Mouse (Mus musculus) layer of hippocampus, adult 11-12 months (tissue): ENCODE data around the gene C1qtnf9.
A peak's percentile ranks its signal among the peaks of the same experiment; 100 is the strongest.

ENCODE experiments used
- DNase-seq: peaks from one replicate; pipeline ENCODE4 v3.0.0; 2022; ENCODE audit warnings: low spot score

Gene C1qtnf9

GRCm38 (mm10) chr14:60767884-60768283 is at the start of gene C1qtnf9:
TSS of gene C1qtnf9 (plus strand) at chr14:60768134.
- no peak for DNase-seq

- no peak for DNase-seq
These were observed 46.6 kb upstream of the C1qtnf9 start for GRCm38 (mm10) chr14:60721304-60721703.

GRCm38 (mm10) chr14:60721938-60722337 is 46.0 kb upstream of the C1qtnf9 start:
- DNase-seq: no peak

- no peak for DNase-seq
These were observed 41.8 kb upstream of the C1qtnf9 start for GRCm38 (mm10) chr14:60726091-60726490.

GRCm38 (mm10) chr14:60727130-60727529 is 40.8 kb upstream of the C1qtnf9 start:
- no peak for DNase-seq

- no peak for DNase-seq
These were observed 35.9 kb upstream of the C1qtnf9 start for GRCm38 (mm10) chr14:60732081-60732480.

- no peak for DNase-seq
These were observed 35.1 kb upstream of the C1qtnf9 start for GRCm38 (mm10) chr14:60732787-60733186.

GRCm38 (mm10) chr14:60733706-60734105 is 34.2 kb upstream of the C1qtnf9 start:
- DNase-seq: no peak

- DNase-seq: no peak
These were observed 32.7 kb upstream of the C1qtnf9 start for GRCm38 (mm10) chr14:60735206-60735605.

- DNase-seq: no peak
These were observed 31.9 kb upstream of the C1qtnf9 start for GRCm38 (mm10) chr14:60735848-60736547.

- peak; percentile 59 for DNase-seq
These were observed 31.2 kb upstream of the C1qtnf9 start for GRCm38 (mm10) chr14:60736591-60737192.

- no peak for DNase-seq
These were observed 30.7 kb upstream of the C1qtnf9 start for GRCm38 (mm10) chr14:60737202-60737611.

- DNase-seq: no peak
These were observed 29.4 kb upstream of the C1qtnf9 start for GRCm38 (mm10) chr14:60738434-60738938.

- no peak for DNase-seq
These were observed 28.8 kb upstream of the C1qtnf9 start for GRCm38 (mm10) chr14:60739155-60739554.

- no peak for DNase-seq
These were observed 28.3 kb upstream of the C1qtnf9 start for GRCm38 (mm10) chr14:60739616-60740015.

GRCm38 (mm10) chr14:60740507-60740906 is 27.4 kb upstream of the C1qtnf9 start:
- DNase-seq: no peak

- no peak for DNase-seq
These were observed 26.9 kb upstream of the C1qtnf9 start for GRCm38 (mm10) chr14:60741033-60741432.

GRCm38 (mm10) chr14:60741490-60741981 is 26.4 kb upstream of the C1qtnf9 start:
- no peak for DNase-seq

GRCm38 (mm10) chr14:60743681-60744080 is 24.3 kb upstream of the C1qtnf9 start:
- no peak for DNase-seq

GRCm38 (mm10) chr14:60745201-60745600 is 22.7 kb upstream of the C1qtnf9 start:
- DNase-seq: no peak

GRCm38 (mm10) chr14:60746141-60746540 is 21.8 kb upstream of the C1qtnf9 start:
- no peak for DNase-seq

GRCm38 (mm10) chr14:60747154-60747870 is 20.6 kb upstream of the C1qtnf9 start:
- no peak for DNase-seq

GRCm38 (mm10) chr14:60749880-60750279 is 18.1 kb upstream of the C1qtnf9 start:
- no peak for DNase-seq
